Mouse (Mus musculus) stomach, embryonic 14.5 days (tissue): ENCODE results near the gene 4933411K16Rik. TPM values are rescaled to one million over a fixed set of nuclear protein-coding genes. Genes with fewer than 3 reads are reported as not detected.

ENCODE experiments used
- ATAC-seq: fragments of 200-750 bp; cut with Nextera tagmentation; 2 replicates; pipeline ENCODE4 v1.8.0; 2017; ENCODE audit warnings: low read depth, moderate TSS enrichment; ENCODE audit not compliant: insufficient number of reproducible peaks, insufficient read depth, low FRiP score
- H3K27ac ChIP-seq: fragments of 300-500 bp; sonication (generic); 2 replicates; pipeline ENCODE4 v1.5.1; 2014; ENCODE audit warnings: mild to moderate bottlenecking, low read length, moderate library complexity, mixed read lengths
- H3K27me3 ChIP-seq: fragments of 300-500 bp; sonication (generic); 2 replicates; pipeline ENCODE4 v1.6.1; 2014; ENCODE audit warnings: low read length, control low read depth, mixed read lengths; ENCODE audit not compliant: control insufficient read depth, insufficient read depth
- H3K36me3 ChIP-seq: fragments of 300-500 bp; sonication (generic); 2 replicates; pipeline ENCODE4 v1.6.1; 2014; ENCODE audit warnings: mild to moderate bottlenecking, control low read depth, low read length, moderate library complexity, mixed read lengths; ENCODE audit not compliant: control insufficient read depth, insufficient read depth
- H3K4me1 ChIP-seq: fragments of 300-500 bp; sonication (generic); 2 replicates; pipeline ENCODE4 v1.6.1; 2014; ENCODE audit warnings: low read length, control low read depth, mixed read lengths; ENCODE audit not compliant: control insufficient read depth, insufficient read depth
- H3K4me2 ChIP-seq: fragments of 300-500 bp; sonication (generic); replicated peaks from 2 replicates; pipeline ENCODE4 v1.6.1; 2014; ENCODE audit warnings: low read depth, low read length, control low read depth
- H3K4me3 ChIP-seq: fragments of 300-500 bp; sonication (generic); 2 replicates; pipeline ENCODE4 v1.5.1; 2014; ENCODE audit warnings: low read depth, low read length, control low read depth
- H3K9ac ChIP-seq: fragments of 300-500 bp; sonication (generic); replicated peaks from 2 replicates; pipeline ENCODE4 v1.6.1; 2014; ENCODE audit warnings: low read depth, mild to moderate bottlenecking, control low read depth, low read length, moderate library complexity, mixed read lengths
- H3K9me3 ChIP-seq: fragments of 300-500 bp; sonication (generic); 2 replicates; pipeline ENCODE4 v1.6.1; 2016; ENCODE audit warnings: low read depth, low read length, control low read depth; ENCODE audit not compliant: control insufficient read depth
- WGBS: fragments of 180-500 bp; shearing (Covaris S2); extraction: QIAGEN DNeasy Blood & Tissue Kit; methylation state at CpG from one replicate; pipeline ENCODE4 v1.1.7; 2014; 5-methylcytosine and 5-hydroxymethylcytosine counted together
- polyA plus RNA-seq: library from polyadenylated mRNA; unstranded; fragments of >200 nt; fragmentation: Nextera tagmentation; extraction: Ambion mirVana; gene quantifications from 2 replicates; pipeline ENCODE4 v1.2.1, GENCODE M21; 2014

Gene 4933411K16Rik
- polyA plus RNA-seq, 1 experiment from 2014 or later, result not detected

DNA sequence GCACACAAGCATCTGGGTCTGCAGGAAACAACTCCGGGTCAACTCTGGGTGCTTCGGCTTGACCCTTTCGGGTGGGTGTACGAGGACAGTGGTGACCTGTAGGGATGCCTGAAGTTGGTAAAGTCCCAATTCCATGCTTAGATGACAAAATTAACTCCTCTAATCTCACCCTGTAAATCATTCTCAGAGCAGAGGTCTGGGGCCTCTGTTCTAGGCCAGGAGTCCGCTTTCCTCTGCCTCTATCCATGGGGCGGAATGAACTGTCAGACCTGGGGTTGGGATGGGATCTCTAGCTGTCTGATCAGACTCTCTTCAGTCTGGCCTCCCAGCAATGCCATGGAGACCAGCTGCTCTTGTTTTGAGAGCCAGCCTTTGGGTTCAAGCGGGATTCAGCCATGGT lies 9.4 kb downstream of the 4933411K16Rik start:
- WGBS, result 93% methylated on average over 7 of the region's 7 CpGs
- H3K27ac ChIP-seq, result no peak overlapping the region

GRCm38 (mm10) chr19:42068441-42069240 lies 16.6 kb downstream of the 4933411K16Rik start:
- no peaks in the 10 kb centered on the region for H3K9me3 ChIP-seq
- no peaks in the 10 kb centered on the region for H3K36me3 ChIP-seq
- no peak overlapping the region for H3K4me3 ChIP-seq
- no peaks in the 10 kb centered on the region for H3K4me1 ChIP-seq
- H3K4me2 ChIP-seq, result no peak overlapping the region
- no peak overlapping the region for H3K27ac ChIP-seq
- no peak for ATAC-seq
- H3K9ac ChIP-seq, result no peak overlapping the region
- no peaks in the 10 kb centered on the region for H3K27me3 ChIP-seq
- WGBS, result 79% methylated on average over 11 of the region's 11 CpGs

More for the DNA sequence above, 9.4 kb downstream of the 4933411K16Rik start:
- ATAC-seq, result no peak
- no peaks in the 10 kb centered on the region for H3K4me1 ChIP-seq
- H3K4me3 ChIP-seq, result no peak overlapping the region
- no peak overlapping the region for H3K4me2 ChIP-seq
- H3K9me3 ChIP-seq, result no peaks in the 10 kb centered on the region
- no peak overlapping the region for H3K9ac ChIP-seq
- H3K36me3 ChIP-seq, result no peaks in the 10 kb centered on the region
- H3K27me3 ChIP-seq, result no peaks in the 10 kb centered on the region

DNA sequence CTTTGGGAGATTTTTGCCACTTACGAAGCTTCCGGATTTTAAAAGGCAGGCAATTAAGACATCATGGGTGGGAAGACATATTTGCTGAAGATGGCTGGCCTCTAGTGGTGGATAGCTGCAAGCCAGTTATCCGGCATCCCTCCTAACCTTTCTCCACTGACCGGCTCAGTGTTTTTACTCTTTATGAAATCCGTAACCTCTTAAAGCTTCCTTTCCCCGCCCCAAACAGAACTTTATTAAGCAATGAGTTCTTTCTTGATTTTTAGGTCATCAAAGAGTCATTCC lies 17.1 kb downstream of the 4933411K16Rik start:
- no peaks in the 10 kb centered on the region for H3K9me3 ChIP-seq
- no peaks in the 10 kb centered on the region for H3K27me3 ChIP-seq
- no peaks in the 10 kb centered on the region for H3K36me3 ChIP-seq
- ATAC-seq, result no peak
- no peaks in the 10 kb centered on the region for H3K4me1 ChIP-seq
- 52% methylated on average over 6 of the region's 6 CpGs for WGBS
- H3K4me3 ChIP-seq, result no peak overlapping the region
- no peak overlapping the region for H3K4me2 ChIP-seq
- no peak overlapping the region for H3K27ac ChIP-seq
- H3K9ac ChIP-seq, result no peak overlapping the region

DNA sequence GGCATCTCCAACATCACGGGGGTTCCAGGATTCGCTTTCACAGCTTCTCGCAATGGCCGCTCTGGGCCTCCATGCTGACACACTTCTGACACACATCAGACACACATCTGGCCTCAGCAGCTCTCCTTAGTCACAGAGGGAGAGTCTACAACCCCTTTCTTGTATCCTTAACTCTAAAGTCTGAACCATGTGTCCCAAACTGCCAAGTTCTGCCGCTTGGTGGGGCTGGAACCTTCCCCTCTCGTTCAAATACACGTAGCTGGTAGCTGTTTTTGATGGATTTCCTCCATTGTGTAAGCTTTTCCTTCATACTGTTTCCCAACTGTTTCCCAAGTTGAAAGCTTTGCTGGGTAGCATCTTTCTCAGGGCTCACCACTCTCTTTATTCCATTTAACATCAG lies 19.2 kb downstream of the 4933411K16Rik start:
- H3K27me3 ChIP-seq, result no peaks in the 10 kb centered on the region
- H3K4me3 ChIP-seq, result no peak overlapping the region
- no peak for ATAC-seq
- no peak overlapping the region for H3K27ac ChIP-seq
- no peak overlapping the region for H3K4me2 ChIP-seq
- no peak overlapping the region for H3K9ac ChIP-seq
- 73% methylated on average over 7 of the region's 7 CpGs for WGBS
- H3K36me3 ChIP-seq, result peaks cover 8% of the 10 kb centered on the region
- no peaks in the 10 kb centered on the region for H3K4me1 ChIP-seq
- H3K9me3 ChIP-seq, result no peaks in the 10 kb centered on the region

DNA sequence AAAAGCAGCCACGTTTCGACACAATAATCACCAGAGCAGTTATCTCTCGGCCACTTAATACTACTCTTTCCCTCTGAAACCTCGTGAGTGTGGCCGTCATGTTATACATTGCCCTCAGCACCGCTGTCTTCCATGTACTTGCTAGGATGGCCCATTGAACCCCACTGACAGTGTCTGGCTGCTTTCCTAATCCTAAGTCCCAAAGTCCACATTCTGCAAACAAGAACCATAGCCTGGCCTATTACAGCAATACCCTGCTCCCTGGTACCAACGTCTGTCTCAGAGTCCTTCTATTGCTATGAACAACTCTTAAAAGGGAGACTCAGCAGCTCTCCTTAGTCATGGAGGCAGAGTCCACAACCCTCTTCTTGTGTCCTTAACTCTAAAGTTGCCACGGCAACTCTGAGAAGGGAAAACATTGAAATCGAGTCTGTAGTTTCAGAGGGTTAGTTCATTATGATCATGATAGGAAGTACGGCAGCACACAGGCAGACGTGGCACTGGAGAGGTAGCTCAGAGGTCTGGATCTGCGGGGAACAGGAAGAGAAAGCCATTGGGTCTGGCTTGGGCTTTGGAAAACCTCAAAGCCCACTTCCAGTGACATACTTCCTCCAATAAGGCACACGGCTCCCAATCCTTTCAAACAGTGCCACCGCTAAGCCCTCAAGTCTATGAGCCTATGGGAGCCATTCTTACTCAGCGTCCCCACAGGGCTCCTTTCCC lies 20.0 kb downstream of the 4933411K16Rik start:
- Histone ChIP-seq H3K27me3 (no peaks in the 10 kb centered on the region), H3K4me1 (no peaks in the 10 kb centered on the region), H3K36me3 (peaks cover 8% of the 10 kb centered on the region), H3K4me3 (no peak overlapping the region), H3K27ac (no peak overlapping the region), H3K9ac (no peak overlapping the region), H3K9me3 (no peaks in the 10 kb centered on the region), H3K4me2 (no peak overlapping the region)
- 78% methylated on average over 15 of the region's 15 CpGs for WGBS
- no peak for ATAC-seq

DNA sequence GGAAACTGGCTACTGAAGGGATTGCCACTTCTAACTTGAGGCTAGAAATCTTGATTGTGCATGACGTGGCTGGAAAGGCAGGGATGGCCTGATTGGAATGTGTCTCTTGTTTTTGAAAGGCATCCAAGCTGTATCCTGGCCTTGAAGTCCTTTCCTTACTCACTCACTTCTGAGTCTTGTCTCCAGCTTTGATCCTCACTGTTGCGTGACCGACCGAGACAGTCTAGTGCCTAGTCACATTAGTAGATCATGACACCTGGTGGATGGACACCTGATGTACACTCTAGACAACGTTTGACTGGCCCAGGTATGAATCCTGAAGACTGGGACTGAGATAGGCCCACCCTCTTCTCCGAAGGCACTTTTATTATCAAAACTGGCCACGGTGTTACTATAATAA lies 20.8 kb downstream of the 4933411K16Rik start:
- Histone ChIP-seq H3K9ac (no peak overlapping the region), H3K4me2 (no peak overlapping the region), H3K4me3 (no peak overlapping the region), H3K27ac (no peak overlapping the region), H3K4me1 (no peaks in the 10 kb centered on the region), H3K27me3 (no peaks in the 10 kb centered on the region), H3K9me3 (no peaks in the 10 kb centered on the region), H3K36me3 (peaks cover 8% of the 10 kb centered on the region)
- no peak for ATAC-seq
- 77% methylated on average over 7 of the region's 7 CpGs for WGBS

DNA sequence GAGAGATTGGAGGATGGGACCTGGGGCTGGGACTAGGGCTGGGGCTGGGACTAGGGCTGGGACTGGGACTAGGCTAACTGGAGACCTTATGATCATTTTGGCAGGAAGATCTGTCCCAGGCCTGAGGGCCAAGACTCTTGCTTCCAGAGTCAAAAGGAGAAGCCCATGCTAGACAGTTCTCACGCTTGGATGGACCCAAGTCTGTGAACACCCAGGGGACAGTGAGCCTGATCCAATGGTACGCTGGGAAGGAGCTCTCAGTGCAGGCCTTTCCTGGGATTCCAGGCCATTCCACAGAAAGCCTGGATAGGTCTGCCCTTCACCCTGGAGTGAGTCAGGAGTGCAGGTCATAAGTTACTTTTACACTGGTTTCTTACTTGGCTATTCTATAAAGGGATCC lies 23.0 kb downstream of the 4933411K16Rik start:
- WGBS, result 87% methylated on average over 2 of the region's 2 CpGs
- ATAC-seq, result no peak
- Histone ChIP-seq H3K27me3 (no peaks in the 10 kb centered on the region), H3K4me1 (no peaks in the 10 kb centered on the region), H3K27ac (no peak overlapping the region), H3K9me3 (no peaks in the 10 kb centered on the region), H3K9ac (no peak overlapping the region), H3K36me3 (peaks cover 8% of the 10 kb centered on the region), H3K4me3 (no peak overlapping the region), H3K4me2 (no peak overlapping the region)

- no peaks in the 10 kb centered on the region for H3K9me3 ChIP-seq
- H3K9ac ChIP-seq, result no peak overlapping the region
- H3K36me3 ChIP-seq, result peaks cover 8% of the 10 kb centered on the region
- 90% methylated on average over 16 of the region's 16 CpGs for WGBS
- H3K4me2 ChIP-seq, result no peak overlapping the region
- H3K4me1 ChIP-seq, result no peaks in the 10 kb centered on the region
- H3K4me3 ChIP-seq, result no peak overlapping the region
- no peak for ATAC-seq
- no peaks in the 10 kb centered on the region for H3K27me3 ChIP-seq
- no peak overlapping the region for H3K27ac ChIP-seq
These were observed 23.9 kb downstream of the 4933411K16Rik start for GRCm38 (mm10) chr19:42075992-42076391.
